Mouse (Mus musculus) liver, embryonic 12.5 days (tissue): ENCODE results near the gene Izumo1. TPM values are rescaled to one million over a fixed set of nuclear protein-coding genes. Genes with fewer than 3 reads are reported as not detected.

Experiments
- ATAC-seq: fragments of 200-750 bp; cut with Nextera tagmentation; 2 replicates; pipeline ENCODE4 v1.8.0; 2017; ENCODE audit warnings: moderate number of reproducible peaks, mild to moderate bottlenecking, moderate library complexity
- H3K27ac ChIP-seq: fragments of 300-500 bp; sonication (generic); 2 replicates; pipeline ENCODE4 v1.5.1; 2016; ENCODE audit warnings: mild to moderate bottlenecking
- H3K27me3 ChIP-seq: fragments of 300-500 bp; sonication (generic); replicated peaks from 2 replicates; pipeline ENCODE4 v1.6.1; 2016; ENCODE audit warnings: mild to moderate bottlenecking, moderate library complexity
- H3K36me3 ChIP-seq: fragments of 300-500 bp; sonication (generic); 2 replicates; pipeline ENCODE4 v1.6.1; 2016; ENCODE audit warnings: mild to moderate bottlenecking, moderate library complexity
- H3K4me1 ChIP-seq: fragments of 300-500 bp; sonication (generic); 2 replicates; pipeline ENCODE4 v1.6.1; 2016
- H3K4me2 ChIP-seq: fragments of 300-500 bp; sonication (generic); 2 replicates; pipeline ENCODE4 v1.6.1; 2016; ENCODE audit warnings: mild to moderate bottlenecking, moderate library complexity
- H3K4me3 ChIP-seq: fragments of 300-500 bp; sonication (generic); 2 replicates; pipeline ENCODE4 v1.5.1; 2016; ENCODE audit warnings: mild to moderate bottlenecking, moderate library complexity
- H3K9ac ChIP-seq: fragments of 300-500 bp; sonication (generic); 2 replicates; pipeline ENCODE4 v1.6.1; 2016; ENCODE audit warnings: mild to moderate bottlenecking, moderate library complexity
- H3K9me3 ChIP-seq: fragments of 300-500 bp; sonication (generic); replicated peaks from 2 replicates; pipeline ENCODE4 v1.6.1; 2016; ENCODE audit warnings: mild to moderate bottlenecking, moderate library complexity
- WGBS: fragments of 180-500 bp; shearing (Covaris S2); methylation state at CpG from one replicate; pipeline ENCODE4 v1.1.7; 2016; ENCODE audit not compliant: insufficient replicate concordance; 5-methylcytosine and 5-hydroxymethylcytosine counted together
- polyA plus RNA-seq: library from polyadenylated mRNA; unstranded; fragments of >200 nt; fragmentation: Nextera tagmentation; extraction: Ambion mirVana; gene quantifications from 2 replicates; pipeline ENCODE4 v1.2.1, GENCODE M21; 2016

Gene Izumo1
- polyA plus RNA-seq, 1 experiment from 2014 or later, result 0.20 TPM

- 0 out of 2 replicates have a peak, but pooled peaks cover 2% of the 10 kb centered on the region for H3K36me3 ChIP-seq
- no peak overlapping the region for H3K4me3 ChIP-seq
- H3K4me2 ChIP-seq, result no peak overlapping the region
- H3K9me3 ChIP-seq, result no peaks in the 10 kb centered on the region
- no peak overlapping the region for H3K27ac ChIP-seq
- ATAC-seq, result no peak
- H3K4me1 ChIP-seq, result peaks cover 12% of the 10 kb centered on the region
- no peaks in the 10 kb centered on the region for H3K27me3 ChIP-seq
- no peak overlapping the region for H3K9ac ChIP-seq
- WGBS, result 71% methylated on average over 4 of the region's 4 CpGs
Observed at GRCm38 (mm10) chr7:45595176-45595575, 26.4 kb upstream of the Izumo1 start.

- no peaks in the 10 kb centered on the region for H3K36me3 ChIP-seq
- no peaks in the 10 kb centered on the region for H3K9me3 ChIP-seq
- H3K4me1 ChIP-seq, result peaks cover 12% of the 10 kb centered on the region
- no peak for ATAC-seq
- H3K4me2 ChIP-seq, result no peak overlapping the region
- H3K27ac ChIP-seq, result no peak overlapping the region
- H3K27me3 ChIP-seq, result no peaks in the 10 kb centered on the region
- no peak overlapping the region for H3K9ac ChIP-seq
- WGBS, result 38% methylated on average over 1 of the region's 1 CpGs
- no peak overlapping the region for H3K4me3 ChIP-seq
Observed at GRCm38 (mm10) chr7:45596107-45596506, 25.5 kb upstream of the Izumo1 start.

GRCm38 (mm10) chr7:45597013-45597412 lies 24.6 kb upstream of the Izumo1 start:
- no peak for ATAC-seq
- no peaks in the 10 kb centered on the region for H3K36me3 ChIP-seq
- no peak overlapping the region for H3K4me3 ChIP-seq
- H3K9me3 ChIP-seq, result no peaks in the 10 kb centered on the region
- no peaks in the 10 kb centered on the region for H3K27me3 ChIP-seq
- WGBS, result 69% methylated on average over 5 of the region's 5 CpGs
- no peak overlapping the region for H3K9ac ChIP-seq
- H3K4me1 ChIP-seq, result peaks cover 12% of the 10 kb centered on the region
- H3K4me2 ChIP-seq, result no peak overlapping the region
- no peak overlapping the region for H3K27ac ChIP-seq

GRCm38 (mm10) chr7:45597527-45597926 lies 24.1 kb upstream of the Izumo1 start:
- no peak for ATAC-seq

GRCm38 (mm10) chr7:45598960-45599879 lies 22.4 kb upstream of the Izumo1 start:
- Histone ChIP-seq H3K4me1 (peaks cover 9% of the 10 kb centered on the region; the same call in 1 of the 2 replicates), H3K9me3 (no peaks in the 10 kb centered on the region), H3K36me3 (no peaks in the 10 kb centered on the region), H3K9ac (no peak overlapping the region), H3K27ac (no peak overlapping the region), H3K4me2 (no peak overlapping the region), H3K4me3 (no peak overlapping the region), H3K27me3 (no peaks in the 10 kb centered on the region; the same call in 1 of the 2 replicates)
- WGBS, result 46% methylated on average over 18 of the region's 18 CpGs
- no peak for ATAC-seq

More at GRCm38 (mm10) chr7:45597527-45597926, 24.1 kb upstream of the Izumo1 start:
- H3K9me3 ChIP-seq, result no peaks in the 10 kb centered on the region
- no peak overlapping the region for H3K4me3 ChIP-seq
- WGBS, result 76% methylated on average over 6 of the region's 6 CpGs
- H3K4me1 ChIP-seq, result peaks cover 12% of the 10 kb centered on the region
- H3K9ac ChIP-seq, result no peak overlapping the region
- H3K27me3 ChIP-seq, result no peaks in the 10 kb centered on the region
- no peak overlapping the region for H3K4me2 ChIP-seq
- no peak overlapping the region for H3K27ac ChIP-seq
- H3K36me3 ChIP-seq, result no peaks in the 10 kb centered on the region

GRCm38 (mm10) chr7:45605704-45606289 lies 15.8 kb upstream of the Izumo1 start:
- Histone ChIP-seq H3K4me1 (no peaks in the 10 kb centered on the region), H3K27ac (no peak overlapping the region), H3K9ac (no peak overlapping the region), H3K36me3 (no peaks in the 10 kb centered on the region), H3K4me3 (no peak overlapping the region), H3K4me2 (no peak overlapping the region), H3K27me3 (no peaks in the 10 kb centered on the region; the same call in 1 of the 2 replicates), H3K9me3 (no peaks in the 10 kb centered on the region)
- ATAC-seq, result no peak
- WGBS, result 68% methylated on average over 9 of the region's 9 CpGs

- ATAC-seq, result no peak
- WGBS, result 46% methylated on average over 1 of the region's 1 CpGs
Observed at GRCm38 (mm10) chr7:45609511-45609910, 12.1 kb upstream of the Izumo1 start.

GRCm38 (mm10) chr7:45616277-45616676 lies 5.3 kb upstream of the Izumo1 start:
- Histone ChIP-seq H3K4me2 (no peak overlapping the region), H3K9ac (no peak overlapping the region), H3K4me1 (no peaks in the 10 kb centered on the region), H3K9me3 (no peaks in the 10 kb centered on the region), H3K36me3 (no peaks in the 10 kb centered on the region), H3K27ac (no peak overlapping the region), H3K27me3 (peaks cover 53% of the 10 kb centered on the region), H3K4me3 (no peak overlapping the region)
- ATAC-seq, result no peak
- WGBS, result 24% methylated on average over 6 of the region's 6 CpGs

More at GRCm38 (mm10) chr7:45609511-45609910, 12.1 kb upstream of the Izumo1 start:
- H3K9me3 ChIP-seq, result no peaks in the 10 kb centered on the region
- H3K4me3 ChIP-seq, result no peak overlapping the region
- H3K27ac ChIP-seq, result no peak overlapping the region
- H3K4me1 ChIP-seq, result no peaks in the 10 kb centered on the region
- peaks cover 2% of the 10 kb centered on the region; the same call in 1 of the 2 replicates for H3K27me3 ChIP-seq
- H3K36me3 ChIP-seq, result no peaks in the 10 kb centered on the region
- H3K9ac ChIP-seq, result no peak overlapping the region
- H3K4me2 ChIP-seq, result no peak overlapping the region

- no peak for ATAC-seq
- Histone ChIP-seq H3K9me3 (no peaks in the 10 kb centered on the region), H3K27me3 (peaks cover 53% of the 10 kb centered on the region), H3K4me3 (no peak within 1 kb of the TSS), H3K36me3 (no peaks in the 10 kb centered on the region), H3K4me2 (no peak within 1 kb of the TSS), H3K4me1 (no peaks in the 10 kb centered on the region), H3K27ac (no peak within 1 kb of the TSS), H3K9ac (no peak within 1 kb of the TSS)
- 10% methylated on average over 31 of the region's 31 CpGs for WGBS
Observed at GRCm38 (mm10) chr7:45617042-45617695, 4.4 kb upstream of the Izumo1 start, which contains the start of gene Fut1. Gene Fut1, plus strand, starts transcription at chr7:45617289.

- Histone ChIP-seq H3K27ac (no peak overlapping the region), H3K4me1 (no peaks in the 10 kb centered on the region), H3K36me3 (no peaks in the 10 kb centered on the region), H3K4me3 (no peak overlapping the region), H3K9ac (no peak overlapping the region), H3K27me3 (peaks cover 53% of the 10 kb centered on the region), H3K4me2 (no peak overlapping the region), H3K9me3 (no peaks in the 10 kb centered on the region)
- no peak for ATAC-seq
- 60% methylated on average over 5 of the region's 5 CpGs for WGBS
Observed at GRCm38 (mm10) chr7:45618316-45618715, 3.3 kb upstream of the Izumo1 start.

- ATAC-seq, result no peak
- Histone ChIP-seq H3K27ac (no peak overlapping the region), H3K4me2 (no peak overlapping the region), H3K4me3 (no peak overlapping the region), H3K9ac (no peak overlapping the region), H3K36me3 (no peaks in the 10 kb centered on the region), H3K27me3 (peaks cover 61% of the 10 kb centered on the region), H3K9me3 (no peaks in the 10 kb centered on the region), H3K4me1 (no peaks in the 10 kb centered on the region)
- WGBS, result 61% methylated on average over 5 of the region's 5 CpGs
Observed at GRCm38 (mm10) chr7:45619592-45619991, 2.0 kb upstream of the Izumo1 start.

GRCm38 (mm10) chr7:45623507-45623906 lies 1.9 kb downstream of the Izumo1 start:
- peaks cover 8% of the 10 kb centered on the region for H3K4me1 ChIP-seq
- H3K4me2 ChIP-seq, result no peak overlapping the region
- 78% methylated on average over 11 of the region's 11 CpGs for WGBS
- no peaks in the 10 kb centered on the region for H3K36me3 ChIP-seq
- H3K27me3 ChIP-seq, result peaks cover 61% of the 10 kb centered on the region
- H3K4me3 ChIP-seq, result no peak overlapping the region
- ATAC-seq, result no peak
- no peaks in the 10 kb centered on the region for H3K9me3 ChIP-seq
- no peak overlapping the region for H3K27ac ChIP-seq
- no peak overlapping the region for H3K9ac ChIP-seq
